Mouse (Mus musculus): ENCODE measurements at regions not wholly inside any gene's neighbourhood (a gene's known extent, or its start where the extent isn't known, plus 50 kb on each side); places are given as distances from the start of the nearest gene placed in this dataset.

DNA sequence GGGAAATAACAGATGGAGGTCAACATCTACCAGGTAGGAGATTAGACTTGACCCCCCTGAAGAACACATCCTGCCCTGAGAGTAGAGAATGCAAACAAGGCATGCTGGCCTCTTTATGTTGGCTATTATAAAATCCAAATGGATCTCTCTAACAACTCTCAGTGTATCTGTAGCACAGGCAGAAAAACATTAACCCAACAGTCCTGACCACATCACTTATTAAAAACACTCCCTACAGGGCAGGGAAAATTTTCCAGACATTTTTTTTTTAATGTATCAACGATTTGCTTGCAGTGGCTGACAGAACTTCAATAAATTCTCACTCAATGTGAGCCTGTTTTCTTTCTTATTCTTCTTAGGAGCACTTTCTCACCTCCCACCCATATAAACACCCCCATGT lies 511.4 kb downstream of the Cdk5rap2 start:
- no peaks in the 10 kb centered on the region for H3K27me3 ChIP-seq
- no peak overlapping the region for H3K9ac ChIP-seq
- H3K4me1 ChIP-seq, result no peaks in the 10 kb centered on the region
- no peak overlapping the region for H3K4me3 ChIP-seq (replicated peaks)
- 74% methylated on average over 1 of the region's 1 CpGs for WGBS
- no peak for ATAC-seq (ENCODE audit: low FRiP score)
- no peak overlapping the region for H3K4me2 ChIP-seq
- no peaks in the 10 kb centered on the region for H3K9me3 ChIP-seq
- H3K27ac ChIP-seq, result no peak overlapping the region
- no peaks in the 10 kb centered on the region for H3K36me3 ChIP-seq (replicated peaks)

DNA sequence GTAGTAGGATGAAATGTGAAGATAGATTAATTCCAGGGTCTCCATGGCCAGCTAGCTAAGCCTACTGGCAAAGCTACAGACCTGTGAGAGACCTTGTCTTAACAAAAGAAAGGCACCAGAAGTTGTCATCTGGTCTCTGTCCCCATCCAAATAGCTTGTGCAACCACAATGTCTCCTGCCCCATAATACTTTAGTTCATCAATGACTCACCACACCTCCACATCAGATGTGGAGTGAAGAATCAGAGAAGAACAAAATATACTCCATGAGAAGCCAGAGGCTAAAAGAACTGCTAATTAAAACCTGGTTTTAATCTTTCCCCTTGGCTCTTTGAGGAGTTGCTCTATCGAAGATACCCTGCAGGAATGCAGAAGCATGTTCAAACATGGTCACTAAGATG lies 514.1 kb downstream of the Cdk5rap2 start:
- Histone ChIP-seq H3K36me3 (replicated peaks) (no peaks in the 10 kb centered on the region), H3K9me3 (no peaks in the 10 kb centered on the region), H3K4me1 (peaks cover 7% of the 10 kb centered on the region), H3K4me2 (no peak overlapping the region), H3K27me3 (no peaks in the 10 kb centered on the region), H3K4me3 (replicated peaks) (no peak overlapping the region), H3K9ac (no peak overlapping the region), H3K27ac (no peak overlapping the region)
- 76% methylated on average over 1 of the region's 1 CpGs for WGBS
- no peak for ATAC-seq (ENCODE audit: low FRiP score)

DNA sequence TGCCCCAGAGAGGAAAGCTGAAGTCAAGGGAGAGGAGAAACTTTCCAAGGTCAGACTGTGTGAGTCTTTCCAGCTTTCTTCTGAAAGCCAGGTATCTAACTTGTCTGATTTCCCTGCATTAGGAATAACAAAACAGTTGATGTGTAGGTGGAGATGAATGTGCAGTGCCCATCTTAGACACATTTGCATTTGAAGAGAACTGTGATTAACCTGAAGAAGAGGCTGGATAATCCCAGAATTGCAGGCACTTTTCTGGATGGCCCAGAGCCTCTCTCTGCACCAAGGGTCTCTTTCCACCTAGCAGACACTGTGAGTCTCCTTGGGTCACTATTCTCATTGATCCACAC lies 517.4 kb downstream of the Cdk5rap2 start:
- Histone ChIP-seq H3K9me3 (no peaks in the 10 kb centered on the region), H3K27me3 (no peaks in the 10 kb centered on the region), H3K4me2 (no peak overlapping the region), H3K9ac (no peak overlapping the region), H3K4me3 (replicated peaks) (no peak overlapping the region), H3K4me1 (peaks cover 23% of the 10 kb centered on the region), H3K27ac (no peak overlapping the region), H3K36me3 (replicated peaks) (no peaks in the 10 kb centered on the region)
- no peak for ATAC-seq (ENCODE audit: low FRiP score)

DNA sequence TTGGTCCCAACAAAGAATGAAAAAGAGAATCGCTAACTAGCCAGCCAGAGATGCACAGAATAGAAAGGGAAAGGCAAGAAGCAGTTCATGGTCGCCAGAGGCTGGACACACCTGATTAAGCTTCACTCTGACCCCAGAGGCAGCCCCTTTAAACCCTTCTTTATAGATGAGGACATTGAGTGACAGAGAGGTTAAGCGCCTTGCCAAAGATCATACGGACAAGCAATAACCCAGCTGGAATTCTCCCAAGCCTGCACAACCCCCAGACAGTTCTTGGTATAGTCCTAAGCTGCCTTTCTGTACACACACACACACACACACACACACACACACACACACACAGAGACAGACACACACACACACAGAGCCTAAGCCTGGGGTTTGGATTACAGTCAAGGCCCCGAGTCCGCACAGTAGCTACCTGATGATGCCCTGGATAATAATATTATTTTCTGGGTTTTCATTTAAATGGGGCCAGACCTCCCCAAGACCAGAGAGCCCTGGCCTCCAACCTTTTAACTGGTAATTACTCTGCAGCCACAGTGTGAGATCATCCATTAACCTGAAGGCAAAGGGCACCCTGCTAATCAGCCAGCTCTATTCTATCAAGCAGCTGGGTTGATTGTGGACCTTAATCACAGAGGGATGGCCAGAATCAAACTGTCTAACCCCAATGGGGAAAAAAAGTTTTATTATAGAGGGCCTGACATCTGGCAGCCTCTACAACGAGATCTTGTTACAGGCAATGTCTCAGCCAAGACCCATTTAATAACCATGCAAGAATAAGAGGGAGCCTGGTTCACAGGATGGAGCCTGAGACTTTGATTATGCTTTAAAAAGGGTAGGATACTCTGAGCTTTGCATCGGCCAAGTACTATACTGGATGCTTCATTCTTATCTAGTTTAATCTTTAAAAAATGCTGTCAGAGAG lies 518.1 kb downstream of the Cdk5rap2 start:
- peak; percentile 62; the same call in 1 of the 2 replicates for ATAC-seq (ENCODE audit: low FRiP score)
- no peak overlapping the region for H3K27ac ChIP-seq

DNA sequence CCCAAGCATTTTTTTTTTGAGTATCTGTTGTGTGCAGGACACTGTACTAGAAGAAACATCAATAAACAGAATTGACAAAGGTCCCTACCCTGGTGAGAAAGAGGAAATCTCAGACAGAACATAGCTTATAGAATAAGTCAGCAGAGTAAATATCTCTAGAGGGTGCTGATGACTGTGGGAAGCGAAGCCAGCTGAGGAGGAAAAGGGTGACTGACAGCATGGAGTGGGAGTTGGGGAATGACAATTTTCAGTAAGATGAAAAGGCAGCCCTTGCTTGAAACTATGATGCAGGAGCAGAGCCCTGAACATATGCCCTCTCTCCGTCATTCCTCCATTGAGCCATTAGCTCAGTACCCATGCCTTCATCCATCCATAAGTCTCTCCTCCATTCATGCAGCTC lies 519.6 kb downstream of the Cdk5rap2 start:
- WGBS, result 58% methylated on average over 2 of the region's 2 CpGs
- no peak for ATAC-seq (ENCODE audit: low FRiP score)

More for the DNA sequence above, 518.1 kb downstream of the Cdk5rap2 start:
- WGBS, result 21% methylated on average over 8 of the region's 8 CpGs
- Histone ChIP-seq H3K36me3 (replicated peaks) (no peaks in the 10 kb centered on the region), H3K27me3 (no peaks in the 10 kb centered on the region), H3K4me2 (no peak overlapping the region), H3K9ac (no peak overlapping the region), H3K4me3 (replicated peaks) (no peak overlapping the region), H3K4me1 (peaks cover 23% of the 10 kb centered on the region), H3K9me3 (no peaks in the 10 kb centered on the region)

DNA sequence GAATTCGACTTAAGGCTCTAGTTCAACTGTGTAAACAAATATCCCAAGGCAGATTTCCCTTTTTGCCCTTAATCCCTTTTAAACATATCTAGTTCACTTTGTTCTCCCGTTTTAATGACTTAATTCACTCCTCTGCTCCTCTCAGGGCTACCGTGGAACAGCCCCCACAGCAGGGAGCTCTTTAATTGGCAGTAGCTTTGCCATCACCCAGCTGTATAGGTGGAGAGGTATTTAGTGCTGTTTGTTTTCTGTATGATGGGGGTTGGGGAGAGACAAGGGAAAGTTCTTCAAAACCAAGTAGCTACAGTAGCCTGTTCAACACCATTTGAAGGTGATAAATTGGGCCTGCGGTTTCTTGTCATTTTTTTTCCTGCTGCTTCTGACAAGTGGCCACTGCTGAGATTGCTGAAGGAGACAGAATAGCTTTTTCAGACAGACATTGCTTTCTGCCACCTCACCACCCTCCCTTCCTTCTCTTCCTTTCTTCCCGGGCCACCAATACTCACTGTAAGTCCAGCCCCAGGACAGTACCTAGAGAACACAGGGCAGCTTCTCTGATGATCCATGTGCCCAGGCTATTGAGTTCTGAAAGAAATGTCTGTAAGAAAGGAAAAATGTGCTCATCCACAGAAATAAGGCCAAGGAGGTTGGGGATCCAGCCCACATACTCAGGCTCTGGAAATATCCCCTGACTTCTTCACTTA lies 520.2 kb downstream of the Cdk5rap2 start:
- peaks cover 23% of the 10 kb centered on the region for H3K4me1 ChIP-seq
- H3K36me3 ChIP-seq (replicated peaks), result no peaks in the 10 kb centered on the region
- H3K4me2 ChIP-seq, result no peak overlapping the region
- H3K9me3 ChIP-seq, result no peaks in the 10 kb centered on the region
- peak; percentile 86 for ATAC-seq (ENCODE audit: low FRiP score)
- no peak overlapping the region for H3K9ac ChIP-seq
- no peak overlapping the region for H3K27ac ChIP-seq
- H3K27me3 ChIP-seq, result no peaks in the 10 kb centered on the region
- WGBS, result 10% methylated on average over 5 of the region's 5 CpGs
- H3K4me3 ChIP-seq (replicated peaks), result no peak overlapping the region

More for the DNA sequence above, 519.6 kb downstream of the Cdk5rap2 start:
- H3K4me1 ChIP-seq, result peaks cover 23% of the 10 kb centered on the region
- no peak overlapping the region for H3K27ac ChIP-seq
- H3K4me2 ChIP-seq, result no peak overlapping the region
- H3K4me3 ChIP-seq (replicated peaks), result no peak overlapping the region
- H3K27me3 ChIP-seq, result no peaks in the 10 kb centered on the region
- H3K36me3 ChIP-seq (replicated peaks), result no peaks in the 10 kb centered on the region
- H3K9ac ChIP-seq, result no peak overlapping the region
- no peaks in the 10 kb centered on the region for H3K9me3 ChIP-seq

DNA sequence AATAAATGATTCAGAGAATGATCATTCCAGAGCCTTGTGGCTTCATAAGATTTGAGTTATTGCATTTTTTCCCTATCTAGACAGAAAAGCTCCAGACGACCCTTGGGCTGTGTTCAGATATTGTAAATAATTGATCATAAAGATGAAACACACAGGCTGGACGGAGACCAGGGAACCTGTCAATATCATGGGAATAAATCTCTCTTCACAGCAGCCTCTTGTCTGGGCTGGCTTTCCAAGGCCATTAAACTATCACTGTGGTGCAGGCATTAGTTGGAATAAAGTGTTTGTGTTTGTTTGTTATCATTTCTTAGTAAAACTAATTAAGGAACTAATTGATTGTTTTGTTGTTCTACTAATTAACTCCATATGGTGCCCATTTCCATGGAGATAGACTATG lies 533.5 kb downstream of the Cdk5rap2 start:
- ATAC-seq (ENCODE audit: low FRiP score), result no peak
- WGBS, result 66% methylated on average over 2 of the region's 2 CpGs
- no peaks in the 10 kb centered on the region for H3K4me1 ChIP-seq

DNA sequence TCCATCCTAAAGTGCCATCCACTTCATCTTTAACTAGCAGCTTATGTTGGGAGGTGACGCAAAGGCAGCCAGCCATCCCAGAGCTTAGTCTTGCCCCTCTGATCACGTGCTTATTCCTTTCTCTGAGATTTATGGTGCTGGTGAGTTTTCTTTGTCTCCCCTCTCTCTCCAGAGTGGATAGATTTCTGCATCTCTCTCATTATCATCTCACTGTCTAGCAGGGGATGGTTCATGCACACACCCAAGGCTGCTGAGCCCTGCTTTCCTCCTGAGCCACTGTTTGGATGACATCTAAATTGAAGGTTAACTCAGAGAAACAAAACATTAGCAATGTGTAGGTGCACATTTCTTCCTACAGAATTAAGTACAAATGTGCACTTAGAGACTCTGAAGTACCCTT lies 539.6 kb downstream of the Cdk5rap2 start:
- Histone ChIP-seq H3K27ac (no peak overlapping the region), H3K27me3 (no peaks in the 10 kb centered on the region), H3K4me1 (no peaks in the 10 kb centered on the region), H3K4me2 (no peak overlapping the region), H3K4me3 (replicated peaks) (no peak overlapping the region), H3K36me3 (replicated peaks) (no peaks in the 10 kb centered on the region), H3K9ac (no peak overlapping the region), H3K9me3 (no peaks in the 10 kb centered on the region)
- 81% methylated on average over 2 of the region's 2 CpGs for WGBS
- ATAC-seq (ENCODE audit: low FRiP score), result no peak

More for the DNA sequence above, 533.5 kb downstream of the Cdk5rap2 start:
- Histone ChIP-seq H3K36me3 (replicated peaks) (no peaks in the 10 kb centered on the region), H3K4me3 (replicated peaks) (no peak overlapping the region), H3K9ac (no peak overlapping the region), H3K27me3 (no peaks in the 10 kb centered on the region), H3K9me3 (no peaks in the 10 kb centered on the region), H3K4me2 (no peak overlapping the region), H3K27ac (no peak overlapping the region)

DNA sequence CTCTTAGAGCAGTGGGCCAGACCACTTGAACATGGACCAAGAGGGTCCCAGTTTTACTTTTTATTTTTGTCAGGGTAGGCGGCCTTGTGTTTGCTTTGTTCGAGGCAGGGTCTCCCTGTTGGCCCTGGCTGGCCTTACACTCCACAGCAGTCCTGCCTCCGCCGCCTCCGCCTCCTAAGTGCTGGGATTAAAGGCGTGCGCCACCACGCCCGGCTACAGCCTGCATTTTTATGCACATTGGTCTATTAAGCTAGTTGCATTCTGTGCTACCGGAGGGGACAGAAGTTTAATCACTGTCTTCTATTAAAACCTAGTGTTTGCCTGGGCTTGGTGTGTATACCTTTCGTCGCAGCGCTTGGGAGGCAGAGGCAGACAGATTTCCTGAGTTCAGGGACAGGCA lies 555.2 kb downstream of the Cdk5rap2 start:
- H3K4me2 ChIP-seq, result no peak overlapping the region
- no peak overlapping the region for H3K27ac ChIP-seq
- H3K4me1 ChIP-seq, result no peaks in the 10 kb centered on the region
- 0 out of 2 replicates have a peak, but pooled peaks have one; percentile 17 for ATAC-seq (ENCODE audit: low FRiP score)
- H3K9me3 ChIP-seq, result no peaks in the 10 kb centered on the region
- no peak overlapping the region for H3K4me3 ChIP-seq (replicated peaks)
- H3K9ac ChIP-seq, result no peak overlapping the region
- 93% methylated on average over 13 of the region's 13 CpGs for WGBS
- H3K36me3 ChIP-seq (replicated peaks), result no peaks in the 10 kb centered on the region
- no peaks in the 10 kb centered on the region for H3K27me3 ChIP-seq

DNA sequence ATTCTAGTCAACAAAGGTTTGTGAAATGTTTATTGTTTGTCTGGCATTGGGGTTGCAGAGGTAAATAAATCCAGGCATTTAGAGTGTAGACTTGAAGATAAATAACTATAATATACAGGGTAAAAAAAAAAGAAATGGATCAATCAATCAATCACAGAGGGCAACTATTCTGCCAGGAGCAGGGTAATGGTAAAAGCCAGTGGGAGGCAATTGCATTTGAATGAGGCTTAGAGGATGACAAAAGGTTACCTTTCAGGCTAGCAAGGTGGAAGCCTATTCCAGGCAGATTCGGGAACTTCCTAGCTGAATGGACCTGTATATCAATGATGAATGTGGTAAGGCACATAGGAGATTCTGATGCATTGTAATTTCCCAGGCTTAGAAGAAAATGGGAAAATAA lies 557.6 kb downstream of the Cdk5rap2 start:
- Histone ChIP-seq H3K36me3 (replicated peaks) (no peaks in the 10 kb centered on the region), H3K4me3 (replicated peaks) (no peak overlapping the region), H3K9me3 (no peaks in the 10 kb centered on the region), H3K9ac (no peak overlapping the region), H3K27ac (no peak overlapping the region), H3K27me3 (no peaks in the 10 kb centered on the region), H3K4me1 (no peaks in the 10 kb centered on the region), H3K4me2 (no peak overlapping the region)
- ATAC-seq (ENCODE audit: low FRiP score), result no peak
- WGBS, result 15% methylated on average over 1 of the region's 1 CpGs

DNA sequence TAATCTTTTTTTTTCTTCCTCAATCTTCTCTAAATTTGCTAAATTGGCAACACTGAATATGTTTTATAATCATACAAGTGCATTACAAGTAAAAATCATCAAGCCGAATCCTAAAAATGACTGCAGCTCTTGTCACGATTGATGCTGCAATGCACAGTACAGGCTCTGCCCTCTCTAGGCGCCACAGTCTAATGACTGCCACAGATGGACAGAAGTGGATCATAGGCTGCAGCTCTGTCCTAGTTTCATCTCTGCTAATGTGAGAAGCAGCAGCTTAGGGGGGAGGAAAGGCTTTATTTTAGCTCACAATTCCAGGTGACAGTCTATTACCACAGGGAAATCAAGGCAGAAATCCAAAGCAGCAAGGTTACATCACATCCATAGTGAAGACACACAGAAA lies 560.8 kb downstream of the Cdk5rap2 start:
- 88% methylated on average over 3 of the region's 3 CpGs for WGBS
- Histone ChIP-seq H3K9me3 (no peaks in the 10 kb centered on the region), H3K4me1 (no peaks in the 10 kb centered on the region), H3K27ac (no peak overlapping the region), H3K9ac (no peak overlapping the region), H3K27me3 (no peaks in the 10 kb centered on the region), H3K4me3 (replicated peaks) (no peak overlapping the region), H3K36me3 (replicated peaks) (no peaks in the 10 kb centered on the region), H3K4me2 (no peak overlapping the region)
- no peak for ATAC-seq (ENCODE audit: low FRiP score)

DNA sequence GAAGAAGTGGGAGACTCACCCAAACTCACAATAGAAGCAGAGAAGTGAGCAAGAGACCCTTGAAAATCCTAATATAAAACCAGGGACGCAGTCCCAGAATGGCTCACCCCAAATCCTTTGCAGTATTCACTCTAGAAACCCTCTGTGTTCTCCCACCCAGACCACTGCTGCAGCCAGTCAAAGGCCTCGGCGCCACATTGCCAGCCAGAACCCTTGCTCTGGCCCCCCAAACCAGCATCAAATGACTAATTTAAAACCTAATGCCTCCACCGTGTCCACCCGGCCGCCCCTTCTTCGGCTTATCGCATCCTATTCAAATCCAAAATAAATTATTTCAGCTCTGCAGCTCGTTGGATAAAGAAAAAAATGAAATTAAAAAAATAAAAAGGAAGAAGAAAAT lies 570.4 kb downstream of the Cdk5rap2 start:
- no peaks in the 10 kb centered on the region for H3K27me3 ChIP-seq
- H3K4me2 ChIP-seq, result no peak overlapping the region
- 56% methylated on average over 9 of the region's 9 CpGs for WGBS
- H3K9ac ChIP-seq, result no peak overlapping the region
- H3K4me3 ChIP-seq (replicated peaks), result no peak overlapping the region
- H3K9me3 ChIP-seq, result no peaks in the 10 kb centered on the region
- H3K4me1 ChIP-seq, result peaks cover 7% of the 10 kb centered on the region
- H3K36me3 ChIP-seq (replicated peaks), result no peaks in the 10 kb centered on the region
- H3K27ac ChIP-seq, result no peak overlapping the region
- ATAC-seq (ENCODE audit: low FRiP score), result no peak

DNA sequence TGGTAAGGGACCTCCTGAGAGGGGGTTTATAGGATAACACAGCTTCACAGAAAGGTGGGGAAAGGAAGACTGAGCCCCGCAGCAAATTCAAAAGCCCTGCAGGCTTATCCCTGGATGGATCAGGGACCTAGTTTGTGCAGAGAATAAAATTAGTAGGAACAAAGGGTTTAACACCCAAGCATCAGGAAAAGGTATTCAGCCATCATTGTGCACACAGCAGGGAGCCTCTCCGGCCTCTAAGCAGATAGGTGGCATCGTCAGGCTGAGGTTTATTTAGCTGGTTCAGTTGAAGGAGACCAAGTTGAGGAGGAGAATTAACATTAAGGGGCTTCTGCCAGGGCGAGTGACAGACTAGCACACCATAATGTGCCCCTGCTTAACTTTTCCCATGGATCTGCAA lies 571.3 kb downstream of the Cdk5rap2 start:
- H3K4me3 ChIP-seq (replicated peaks), result no peak overlapping the region
- WGBS, result 17% methylated on average over 4 of the region's 4 CpGs
- H3K27ac ChIP-seq, result no peak overlapping the region
- H3K27me3 ChIP-seq, result no peaks in the 10 kb centered on the region
- no peak for ATAC-seq (ENCODE audit: low FRiP score)
- peaks cover 7% of the 10 kb centered on the region for H3K4me1 ChIP-seq
- H3K4me2 ChIP-seq, result no peak overlapping the region
- no peaks in the 10 kb centered on the region for H3K36me3 ChIP-seq (replicated peaks)
- H3K9me3 ChIP-seq, result no peaks in the 10 kb centered on the region
- no peak overlapping the region for H3K9ac ChIP-seq

All from forebrain, embryonic 12.5 days (tissue).